Mouse (Mus musculus) midbrain, postnatal 0 days (tissue): ENCODE results near the gene Psma5. TPM values are rescaled to one million over a fixed set of nuclear protein-coding genes. Genes with fewer than 3 reads are reported as not detected.
"Not testable (repeated sequence)": the region's sequence is repeated elsewhere in the genome, so short reads cannot be mapped to it uniquely, and the experiment has no call there.

Experiments
- ATAC-seq: fragments of 200-750 bp; cut with Nextera tagmentation; 2 replicates; pipeline ENCODE4 v1.8.0; 2017; ENCODE audit warnings: moderate number of reproducible peaks, mild to moderate bottlenecking, moderate TSS enrichment, moderate library complexity; ENCODE audit not compliant: low FRiP score
- DNase-seq: peaks from one replicate; pipeline ENCODE4 v3.0.0-alpha.2; 2015; ENCODE audit warnings: low spot score
- H3K27ac ChIP-seq: fragments of 300-500 bp; sonication (generic); 2 replicates; pipeline ENCODE4 v1.5.1; 2014; ENCODE audit warnings: low read depth, mild to moderate bottlenecking, low read length, mixed read lengths
- H3K27me3 ChIP-seq: fragments of 300-500 bp; sonication (generic); 2 replicates; pipeline ENCODE4 v1.6.1; 2014; ENCODE audit warnings: low read length, control low read depth, mixed read lengths; ENCODE audit not compliant: insufficient read depth
- H3K36me3 ChIP-seq: fragments of 300-500 bp; sonication (generic); 2 replicates; pipeline ENCODE4 v1.6.1; 2014; ENCODE audit warnings: low read length, control low read depth, mixed read lengths; ENCODE audit not compliant: insufficient read depth
- H3K4me1 ChIP-seq: fragments of 300-500 bp; sonication (generic); 2 replicates; pipeline ENCODE4 v1.6.1; 2014; ENCODE audit warnings: mild to moderate bottlenecking, control low read depth, antibody characterized with exemption, low read length, mixed read lengths; ENCODE audit not compliant: insufficient read depth
- H3K4me2 ChIP-seq: fragments of 300-500 bp; sonication (generic); 2 replicates; pipeline ENCODE4 v1.6.1; 2014; ENCODE audit warnings: low read depth, mild to moderate bottlenecking, low read length, mixed read lengths; ENCODE audit not compliant: poor library complexity, severe bottlenecking
- H3K4me3 ChIP-seq: fragments of 300-500 bp; sonication (generic); 2 replicates; pipeline ENCODE4 v1.5.1; 2014; ENCODE audit warnings: low read depth, mild to moderate bottlenecking, low read length, moderate library complexity
- H3K9ac ChIP-seq: fragments of 300-500 bp; sonication (generic); replicated peaks from 2 replicates; pipeline ENCODE4 v1.6.1; 2014; ENCODE audit warnings: mild to moderate bottlenecking, low read length, moderate library complexity, mixed read lengths; ENCODE audit not compliant: poor library complexity, severe bottlenecking
- H3K9me3 ChIP-seq: fragments of 300-500 bp; sonication (generic); 2 replicates; pipeline ENCODE4 v1.6.1; 2016; ENCODE audit warnings: low read length, control low read depth
- CTCF ChIP-seq: IDR thresholded peaks from 2 replicates; pipeline ENCODE4 v1.5.1; 2016; ENCODE audit warnings: antibody characterized with exemption, mild to moderate bottlenecking
- WGBS: fragments of 180-500 bp; shearing (Covaris S2); extraction: QIAGEN DNeasy Blood & Tissue Kit; methylation state at CpG from one replicate; pipeline ENCODE4 v1.1.7; 2014; 5-methylcytosine and 5-hydroxymethylcytosine counted together
- polyA plus RNA-seq: library from polyadenylated mRNA; unstranded; fragments of >200 nt; fragmentation: Nextera tagmentation; extraction: Ambion mirVana; gene quantifications from 2 replicates; pipeline ENCODE4 v1.2.1, GENCODE M21; 2015
- total RNA-seq: library from RNA; depleted of rRNA; stranded (reverse); fragments of >200 nt; gene quantifications from 2 replicates; pipeline ENCODE4 v1.2.3, GENCODE M21; 2014

Psma5 gene
- total and polyA plus RNA-seq, 2 experiments from 2014 or later, result 93.3 to 221 TPM

DNA sequence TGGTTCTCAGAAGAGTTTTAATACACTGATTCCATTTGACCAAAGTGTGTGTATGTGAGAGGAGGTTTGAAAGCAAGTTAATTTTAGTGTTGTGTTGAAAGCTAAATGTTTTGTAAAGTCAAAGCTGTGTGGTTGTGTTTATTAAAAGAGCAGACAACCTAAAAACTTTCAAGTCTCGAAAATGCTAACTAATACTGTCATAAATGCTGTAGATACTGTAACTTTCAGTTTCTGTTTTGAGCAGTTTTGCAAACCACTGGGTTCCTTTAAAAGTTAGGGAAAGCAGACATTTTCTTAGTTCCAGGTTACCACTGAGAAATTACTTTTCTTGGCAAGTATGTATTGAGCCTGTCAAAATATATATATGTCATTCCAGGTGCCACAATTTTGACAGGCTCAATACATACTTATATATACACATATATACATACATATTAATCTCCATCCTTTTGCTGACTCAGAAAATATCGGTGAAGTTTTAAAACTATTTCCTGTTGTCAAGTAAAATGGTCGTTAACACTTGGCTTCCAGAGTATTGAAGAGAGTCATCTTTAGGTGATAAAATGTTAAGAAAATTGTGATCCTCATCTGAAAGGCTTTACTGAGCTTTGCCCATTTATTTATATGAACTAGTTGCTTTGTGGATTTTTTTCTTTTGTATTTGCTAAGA lies 1.2 kb downstream of the Psma5 start:
- WGBS, result 84% methylated on average over 3 of the region's 3 CpGs
- peak overlapping the region; percentile 98 for H3K4me3 ChIP-seq
- H3K36me3 ChIP-seq, result peaks cover 4% of the 10 kb centered on the region
- DNase-seq, result no peak
- no peak overlapping the region for H3K27ac ChIP-seq
- TF ChIP-seq CTCF, result no peak
- no peak for ATAC-seq
- peak overlapping the region; percentile 80 for H3K4me2 ChIP-seq
- no peaks in the 10 kb centered on the region for H3K9me3 ChIP-seq
- peak overlapping the region; percentile 74 for H3K9ac ChIP-seq
- H3K4me1 ChIP-seq, result peaks cover 6% of the 10 kb centered on the region; the same call in 1 of the 2 replicates
- H3K27me3 ChIP-seq, result no peaks in the 10 kb centered on the region

GRCm38 (mm10) chr3:108259319-108259718 lies 2.6 kb downstream of the Psma5 start:
- no peak overlapping the region for H3K4me3 ChIP-seq
- no peaks in the 10 kb centered on the region for H3K9me3 ChIP-seq
- WGBS, result 77% methylated on average over 3 of the region's 3 CpGs
- no peak overlapping the region for H3K4me2 ChIP-seq
- no peaks in the 10 kb centered on the region for H3K27me3 ChIP-seq
- H3K4me1 ChIP-seq, result peaks cover 6% of the 10 kb centered on the region; the same call in 1 of the 2 replicates
- no peak for DNase-seq
- no peak for TF ChIP-seq CTCF
- no peak for ATAC-seq
- H3K36me3 ChIP-seq, result peaks cover 10% of the 10 kb centered on the region
- H3K27ac ChIP-seq, result no peak overlapping the region
- H3K9ac ChIP-seq, result no peak overlapping the region

DNA sequence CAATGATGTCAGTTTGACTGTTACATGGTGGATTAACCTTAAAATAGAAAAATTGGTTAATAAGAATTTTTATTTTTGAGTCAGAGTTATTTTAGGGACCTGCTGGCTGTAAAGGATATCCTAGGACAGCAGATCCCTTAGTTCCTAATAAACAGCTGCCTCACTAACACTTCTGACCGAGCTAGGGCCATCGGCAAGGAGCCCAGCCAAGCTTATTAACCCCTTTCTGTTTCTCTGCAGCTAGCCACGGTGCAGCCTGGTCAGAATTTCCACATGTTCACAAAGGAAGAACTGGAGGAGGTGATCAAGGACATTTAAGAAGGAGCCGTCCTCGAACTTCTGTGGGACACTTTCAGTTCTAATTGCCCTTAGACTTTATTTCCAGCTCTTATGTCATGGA lies 22.8 kb downstream of the Psma5 start:
- not testable (repeated sequence) for ATAC-seq, H3K4me3 ChIP-seq, DNase-seq, H3K9ac ChIP-seq, H3K9me3 ChIP-seq, H3K4me1 ChIP-seq, H3K27ac ChIP-seq, H3K4me2 ChIP-seq, H3K27me3 ChIP-seq
- H3K36me3 ChIP-seq, result peaks cover 27% of the 10 kb centered on the region
- WGBS, result 83% methylated on average over 5 of the region's 5 CpGs

DNA sequence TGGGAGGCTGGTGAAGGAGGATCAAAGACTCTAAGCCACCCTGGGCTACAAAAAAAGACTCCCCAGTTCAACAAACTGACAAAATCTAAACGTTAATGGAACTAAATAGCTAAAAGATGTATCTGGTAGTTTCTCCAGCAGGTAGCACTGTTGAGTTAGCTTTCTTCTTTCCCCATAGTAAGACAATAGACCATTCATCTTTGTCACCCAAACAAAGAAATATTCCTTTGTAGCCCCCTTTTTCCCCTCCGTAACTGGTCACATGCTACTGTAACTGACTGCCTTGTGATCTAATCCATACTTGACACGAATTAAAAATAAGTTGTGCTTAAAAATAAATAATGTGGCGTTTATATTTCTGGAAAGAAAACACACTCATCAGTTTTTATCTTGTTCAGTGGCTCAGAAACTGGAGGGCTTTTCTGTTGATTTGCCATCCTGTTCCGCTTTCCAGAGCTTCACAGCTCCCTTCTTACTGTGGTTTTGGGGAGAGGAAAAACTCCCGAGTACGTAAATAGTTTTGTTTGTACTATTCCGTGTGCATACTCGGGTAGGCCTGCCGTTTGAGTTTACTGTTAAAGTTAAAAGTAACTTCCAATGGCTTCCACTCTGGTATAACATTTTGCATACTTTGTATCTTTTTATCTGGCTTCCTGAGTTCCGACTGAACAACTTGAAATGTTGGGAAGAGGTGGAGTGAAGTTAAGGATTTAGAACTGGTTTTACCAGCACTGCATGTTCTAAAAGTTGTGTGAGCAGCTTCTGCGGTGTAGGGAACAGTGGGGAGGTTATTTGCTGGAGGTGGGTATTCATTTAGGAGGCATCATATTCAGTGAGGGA lies 25.9 kb downstream of the Psma5 start:
- Histone ChIP-seq H3K9me3 (no peaks in the 10 kb centered on the region), H3K36me3 (peaks cover 11% of the 10 kb centered on the region; the same call in 1 of the 2 replicates), H3K27ac (no peak overlapping the region), H3K4me3 (peak overlapping the region; percentile 96; the same call in 1 of the 2 replicates), H3K9ac (no peak overlapping the region), H3K4me2 (peak overlapping the region; percentile 80), H3K4me1 (peaks cover 9% of the 10 kb centered on the region), H3K27me3 (no peaks in the 10 kb centered on the region)
- ATAC-seq, result no peak
- WGBS, result 20% methylated on average over 12 of the region's 12 CpGs
- peak; percentile 90 for DNase-seq
- peak; percentile 83 for TF ChIP-seq CTCF

- no peaks in the 10 kb centered on the region for H3K27me3 ChIP-seq
- H3K27ac ChIP-seq, result peak overlapping the region; percentile 74
- peak overlapping the region; percentile 96 for H3K4me3 ChIP-seq
- peaks cover 14% of the 10 kb centered on the region for H3K4me1 ChIP-seq
- TF ChIP-seq CTCF, result no peak
- H3K9ac ChIP-seq, result peak overlapping the region; percentile 90
- ATAC-seq, result no peak
- DNase-seq, result no peak
- H3K36me3 ChIP-seq, result peaks cover 6% of the 10 kb centered on the region; the same call in 1 of the 2 replicates
- H3K9me3 ChIP-seq, result no peaks in the 10 kb centered on the region
- WGBS, result 9% methylated on average over 6 of the region's 6 CpGs
- peak overlapping the region; percentile 80 for H3K4me2 ChIP-seq
Measured at GRCm38 (mm10) chr3:108283241-108283561, 26.5 kb downstream of the Psma5 start.
